Mouse (Mus musculus) lung, embryonic 16.5 days (tissue): ENCODE results near the gene Kcnip3. TPM values are rescaled to one million over a fixed set of nuclear protein-coding genes. Genes with fewer than 3 reads are reported as not detected.

Experiments
- ATAC-seq: fragments of 200-750 bp; cut with Nextera tagmentation; 2 replicates; pipeline ENCODE4 v1.8.0; 2017; ENCODE audit warnings: low read depth, mild to moderate bottlenecking, moderate library complexity
- H3K27ac ChIP-seq: fragments of 300-500 bp; sonication (generic); 2 replicates; pipeline ENCODE4 v1.5.1; 2014; ENCODE audit warnings: mild to moderate bottlenecking, control low read depth, low read length
- H3K27me3 ChIP-seq: fragments of 300-500 bp; sonication (generic); 2 replicates; pipeline ENCODE4 v1.6.1; 2014; ENCODE audit warnings: low read depth, low read length, mixed read lengths; ENCODE audit not compliant: control insufficient read depth, insufficient read depth
- H3K36me3 ChIP-seq: fragments of 300-500 bp; sonication (generic); 2 replicates; pipeline ENCODE4 v1.6.1; 2014; ENCODE audit warnings: low read length; ENCODE audit not compliant: control insufficient read depth, insufficient read depth
- H3K4me1 ChIP-seq: fragments of 300-500 bp; sonication (generic); replicated peaks from 2 replicates; pipeline ENCODE4 v1.6.1; 2014; ENCODE audit warnings: low read length, mixed read lengths; ENCODE audit not compliant: control insufficient read depth, insufficient read depth
- H3K4me2 ChIP-seq: fragments of 300-500 bp; sonication (generic); 2 replicates; pipeline ENCODE4 v1.6.1; 2014; ENCODE audit warnings: low read depth, low read length, control low read depth
- H3K4me3 ChIP-seq: fragments of 300-500 bp; sonication (generic); 2 replicates; pipeline ENCODE4 v1.5.1; 2014; ENCODE audit warnings: mild to moderate bottlenecking, low read length, control low read depth
- H3K9ac ChIP-seq: fragments of 300-500 bp; sonication (generic); 2 replicates; pipeline ENCODE4 v1.6.1; 2014; ENCODE audit warnings: low read length, control low read depth
- H3K9me3 ChIP-seq: fragments of 300-500 bp; sonication (generic); 2 replicates; pipeline ENCODE4 v1.6.1; 2016; ENCODE audit warnings: low read length; ENCODE audit not compliant: control insufficient read depth
- WGBS: fragments of 180-500 bp; shearing (Covaris S2); extraction: QIAGEN DNeasy Blood & Tissue Kit; methylation state at CpG from one replicate; pipeline ENCODE4 v1.1.7; 2014; 5-methylcytosine and 5-hydroxymethylcytosine counted together
- polyA plus RNA-seq: library from polyadenylated mRNA; unstranded; fragments of >200 nt; fragmentation: Nextera tagmentation; extraction: Ambion mirVana; gene quantifications from 2 replicates; pipeline ENCODE4 v1.2.1, GENCODE M21; 2015

Gene Kcnip3
- polyA plus RNA-seq, 1 experiment from 2014 or later = 3.4 TPM

- Histone ChIP-seq H3K4me1 (no peaks in the 10 kb centered on the region), H3K36me3 (no peaks in the 10 kb centered on the region), H3K4me3 (no peak overlapping the region), H3K9me3 (no peaks in the 10 kb centered on the region), H3K9ac (no peak overlapping the region), H3K4me2 (no peak overlapping the region), H3K27me3 (no peaks in the 10 kb centered on the region), H3K27ac (no peak overlapping the region)
- no peak for ATAC-seq
- 60% methylated on average over 10 of the region's 10 CpGs for WGBS
Measured at GRCm38 (mm10) chr2:127415806-127416205, 106.1 kb downstream of the Kcnip3 start.

- H3K4me1 ChIP-seq = no peaks in the 10 kb centered on the region
- no peaks in the 10 kb centered on the region for H3K27me3 ChIP-seq
- H3K36me3 ChIP-seq = no peaks in the 10 kb centered on the region
- no peak overlapping the region for H3K27ac ChIP-seq
- H3K4me2 ChIP-seq = no peak overlapping the region
- no peak overlapping the region for H3K4me3 ChIP-seq
- ATAC-seq = no peak
- no peaks in the 10 kb centered on the region for H3K9me3 ChIP-seq
- WGBS = 59% methylated on average over 6 of the region's 6 CpGs
- no peak overlapping the region for H3K9ac ChIP-seq
Measured at GRCm38 (mm10) chr2:127411126-127411525, 110.8 kb downstream of the Kcnip3 start.

Other genes with a start within 250 kb of the Kcnip3 start
- 6.1 and 6.2 TPM in 2 replicates for gene Dusp2, start 185.9 kb downstream of the Kcnip3 start, polyA plus RNA-seq
- not detected in 2 replicates for gene Astl, start 183.5 kb downstream of the Kcnip3 start, polyA plus RNA-seq
- gene Adra2b, start 158.9 kb downstream of the Kcnip3 start, polyA plus RNA-seq = 0.30 and 0.50 TPM in 2 replicates
- 0.30 and 0.38 TPM in 2 replicates for gene Gpat2, start 96.9 kb downstream of the Kcnip3 start, polyA plus RNA-seq
- gene Fahd2a, start 77.5 kb downstream of the Kcnip3 start, polyA plus RNA-seq = 21.4 and 21.7 TPM in 2 replicates
- gene Prom2, start 19.4 kb upstream of the Kcnip3 start, polyA plus RNA-seq = 3.4 and 3.5 TPM in 2 replicates
- gene Zfp661, start 65.0 kb upstream of the Kcnip3 start, polyA plus RNA-seq = 4.2 and 4.3 TPM in 2 replicates
- 114 and 120 TPM in 2 replicates for gene Mrps5, start 65.1 kb upstream of the Kcnip3 start, polyA plus RNA-seq
- 21.4 and 30.2 TPM in 2 replicates for gene Mal, start 134.6 kb upstream of the Kcnip3 start, polyA plus RNA-seq
- gene Mall, start 207.8 kb upstream of the Kcnip3 start, polyA plus RNA-seq = 5.3 and 6.5 TPM in 2 replicates